Mouse (Mus musculus) neural tube, embryonic 14.5 days (tissue): ENCODE results near the gene Prss36. TPM values are rescaled to one million over a fixed set of nuclear protein-coding genes. Genes with fewer than 3 reads are reported as not detected.

Experiments used
- ATAC-seq: fragments of 200-750 bp; cut with Nextera tagmentation; 2 replicates; pipeline ENCODE4 v1.8.0; 2017; ENCODE audit warnings: low read depth, mild to moderate bottlenecking, moderate TSS enrichment, moderate library complexity
- H3K27ac ChIP-seq: fragments of 300-500 bp; sonication (generic); 2 replicates; pipeline ENCODE4 v1.5.1; 2014; ENCODE audit warnings: low read depth, mild to moderate bottlenecking, control low read depth, low read length, moderate library complexity, mixed read lengths
- H3K27me3 ChIP-seq: fragments of 300-500 bp; sonication (generic); 2 replicates; pipeline ENCODE4 v1.6.1; 2014; ENCODE audit warnings: low read length; ENCODE audit not compliant: control insufficient read depth, insufficient read depth
- H3K36me3 ChIP-seq: fragments of 300-500 bp; sonication (generic); 2 replicates; pipeline ENCODE4 v1.6.1; 2014; ENCODE audit warnings: low read length, mixed read lengths; ENCODE audit not compliant: control insufficient read depth, insufficient read depth
- H3K4me1 ChIP-seq: fragments of 300-500 bp; sonication (generic); 2 replicates; pipeline ENCODE4 v1.6.1; 2014; ENCODE audit warnings: low read length; ENCODE audit not compliant: control insufficient read depth, insufficient read depth
- H3K4me2 ChIP-seq: fragments of 300-500 bp; sonication (generic); 2 replicates; pipeline ENCODE4 v1.6.1; 2014; ENCODE audit warnings: mild to moderate bottlenecking, low read depth, low read length, control low read depth
- H3K4me3 ChIP-seq: fragments of 300-500 bp; sonication (generic); 2 replicates; pipeline ENCODE4 v1.5.1; 2014; ENCODE audit warnings: low read depth, low read length, control low read depth, mixed read lengths
- H3K9ac ChIP-seq: fragments of 300-500 bp; sonication (generic); replicated peaks from 2 replicates; pipeline ENCODE4 v1.6.1; 2014; ENCODE audit warnings: low read depth, mild to moderate bottlenecking, control low read depth, low read length, mixed read lengths
- H3K9me3 ChIP-seq: fragments of 300-500 bp; sonication (generic); 2 replicates; pipeline ENCODE4 v1.6.1; 2016; ENCODE audit warnings: low read length; ENCODE audit not compliant: control insufficient read depth
- WGBS: fragments of 180-500 bp; shearing (Covaris S2); extraction: QIAGEN DNeasy Blood & Tissue Kit; methylation state at CpG from one replicate; pipeline ENCODE4 v1.1.7; 2014; 5-methylcytosine and 5-hydroxymethylcytosine counted together
- polyA plus RNA-seq: library from polyadenylated mRNA; unstranded; fragments of >200 nt; fragmentation: Nextera tagmentation; extraction: Ambion mirVana; gene quantifications from 2 replicates; pipeline ENCODE4 v1.2.1, GENCODE M21; 2014

The Prss36 gene
- polyA plus RNA-seq: 14.4 and 14.8 TPM in 2 replicates

- ATAC-seq: no peak
- Histone ChIP-seq H3K4me3 (no peak within 1 kb of the TSS), H3K9ac (no peak within 1 kb of the TSS), H3K4me1 (no peaks in the 10 kb centered on the region), H3K36me3 (no peaks in the 10 kb centered on the region), H3K27me3 (peaks cover 9% of the 10 kb centered on the region), H3K27ac (no peak within 1 kb of the TSS), H3K4me2 (no peak within 1 kb of the TSS), H3K9me3 (no peaks in the 10 kb centered on the region)
- 92% methylated on average over 6 of the region's 6 CpGs for WGBS
Observed at GRCm38 (mm10) chr7:127946470-127947023, at the start of gene Prss36. Prss36 (minus strand) TSS chr7:127946725.

GRCm38 (mm10) chr7:127993341-127993977 lies 46.9 kb upstream of the Prss36 start, which contains the start of gene Pycard:
Pycard (minus strand) TSS chr7:127993867.
- Histone ChIP-seq H3K9ac (no peak within 1 kb of the TSS), H3K4me1 (no peaks in the 10 kb centered on the region), H3K27me3 (no peaks in the 10 kb centered on the region), H3K27ac (no peak within 1 kb of the TSS), H3K4me3 (peak within 1 kb of the TSS; percentile 9; the same call in 1 of the 2 replicates), H3K9me3 (no peaks in the 10 kb centered on the region), H3K4me2 (peak within 1 kb of the TSS; percentile 23; the same call in 1 of the 2 replicates), H3K36me3 (peaks cover 9% of the 10 kb centered on the region; the same call in 1 of the 2 replicates)
- ATAC-seq: no peak; the same call in 1 of the 2 replicates
- WGBS: 20% methylated on average over 18 of the region's 18 CpGs

- Histone ChIP-seq H3K4me2 (peak overlapping the region; percentile 23; the same call in 1 of the 2 replicates), H3K9me3 (no peaks in the 10 kb centered on the region), H3K36me3 (peaks cover 13% of the 10 kb centered on the region; the same call in 1 of the 2 replicates), H3K4me1 (no peaks in the 10 kb centered on the region), H3K4me3 (no peak overlapping the region), H3K27ac (no peak overlapping the region), H3K9ac (no peak overlapping the region), H3K27me3 (no peaks in the 10 kb centered on the region)
- ATAC-seq: no peak; the same call in 1 of the 2 replicates
- 51% methylated on average over 5 of the region's 5 CpGs for WGBS
Observed at GRCm38 (mm10) chr7:127992488-127993340, 46.2 kb upstream of the Prss36 start.

GRCm38 (mm10) chr7:127991643-127992487 lies 45.3 kb upstream of the Prss36 start:
- Histone ChIP-seq H3K36me3 (peaks cover 19% of the 10 kb centered on the region), H3K4me2 (no peak overlapping the region), H3K4me1 (no peaks in the 10 kb centered on the region), H3K9me3 (no peaks in the 10 kb centered on the region), H3K4me3 (no peak overlapping the region), H3K27ac (no peak overlapping the region), H3K9ac (no peak overlapping the region), H3K27me3 (no peaks in the 10 kb centered on the region)
- 52% methylated on average over 6 of the region's 6 CpGs for WGBS
- peak; percentile 69; the same call in 1 of the 2 replicates for ATAC-seq

- Histone ChIP-seq H3K9me3 (no peaks in the 10 kb centered on the region), H3K27ac (no peak overlapping the region), H3K9ac (no peak overlapping the region), H3K4me2 (no peak overlapping the region), H3K4me1 (no peaks in the 10 kb centered on the region), H3K36me3 (peaks cover 30% of the 10 kb centered on the region), H3K4me3 (no peak overlapping the region), H3K27me3 (no peaks in the 10 kb centered on the region)
- 95% methylated on average over 1 of the region's 1 CpGs for WGBS
- no peak for ATAC-seq
Observed at GRCm38 (mm10) chr7:127988904-127989303, 42.4 kb upstream of the Prss36 start.

GRCm38 (mm10) chr7:127980606-127981005 lies 34.1 kb upstream of the Prss36 start:
- H3K27ac ChIP-seq: no peak overlapping the region
- H3K9ac ChIP-seq: no peak overlapping the region
- no peaks in the 10 kb centered on the region for H3K27me3 ChIP-seq
- no peaks in the 10 kb centered on the region for H3K9me3 ChIP-seq
- H3K4me2 ChIP-seq: no peak overlapping the region
- 92% methylated on average over 3 of the region's 3 CpGs for WGBS
- H3K4me1 ChIP-seq: no peaks in the 10 kb centered on the region
- no peak overlapping the region for H3K4me3 ChIP-seq
- H3K36me3 ChIP-seq: peaks cover 85% of the 10 kb centered on the region
- ATAC-seq: no peak

GRCm38 (mm10) chr7:127978856-127979255 lies 32.3 kb upstream of the Prss36 start:
- Histone ChIP-seq H3K9ac (no peak overlapping the region), H3K36me3 (peaks cover 91% of the 10 kb centered on the region), H3K4me2 (no peak overlapping the region), H3K27ac (no peak overlapping the region), H3K27me3 (no peaks in the 10 kb centered on the region), H3K4me3 (no peak overlapping the region), H3K9me3 (no peaks in the 10 kb centered on the region), H3K4me1 (no peaks in the 10 kb centered on the region)
- 96% methylated on average over 2 of the region's 2 CpGs for WGBS
- no peak for ATAC-seq

GRCm38 (mm10) chr7:127974413-127974930 lies 27.9 kb upstream of the Prss36 start:
- 0 out of 2 replicates have a peak overlapping the region, but pooled peaks have one; percentile 23 for H3K27ac ChIP-seq
- H3K4me3 ChIP-seq: no peak overlapping the region
- peaks cover 2% of the 10 kb centered on the region; the same call in 1 of the 2 replicates for H3K4me1 ChIP-seq
- H3K4me2 ChIP-seq: no peak overlapping the region
- 92% methylated on average over 2 of the region's 2 CpGs for WGBS
- H3K9me3 ChIP-seq: no peaks in the 10 kb centered on the region
- no peak overlapping the region for H3K9ac ChIP-seq
- peaks cover 88% of the 10 kb centered on the region for H3K36me3 ChIP-seq
- H3K27me3 ChIP-seq: no peaks in the 10 kb centered on the region
- no peak for ATAC-seq
